Mouse (Mus musculus): Measurements from ENCODE around the gene Cd3e. TPM values are rescaled to one million over a fixed set of nuclear protein-coding genes. Genes with fewer than 3 reads are reported as not detected.
"Not testable (repeated sequence)": the region's sequence is repeated elsewhere in the genome, so short reads cannot be mapped to it uniquely, and the experiment has no call there.

Gene Cd3e
- total RNA-seq, 2 experiments from 2014 or later, result 0.81 to 0.88 TPM

DNA sequence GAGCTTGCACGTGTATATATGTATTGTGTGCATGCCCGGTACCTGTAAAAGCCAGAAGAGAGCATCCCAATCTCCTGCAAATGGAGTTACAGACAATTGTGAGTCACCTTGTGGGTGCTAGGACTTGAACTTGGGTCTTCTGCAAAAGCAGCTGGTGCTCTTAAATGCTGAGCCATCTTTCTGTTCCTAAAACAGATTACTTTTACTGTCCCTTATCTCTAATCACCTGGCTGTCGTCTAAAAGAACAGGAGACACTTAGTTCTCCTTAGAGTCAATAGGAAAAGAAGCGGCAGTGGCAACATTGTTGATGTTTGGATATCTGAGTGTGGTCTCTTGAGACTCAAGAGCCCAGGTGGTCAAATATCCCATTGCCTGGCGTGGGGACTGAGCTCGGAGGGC lies 31.6 kb downstream of the Cd3e start:
- no peak for DNase-seq

DNA sequence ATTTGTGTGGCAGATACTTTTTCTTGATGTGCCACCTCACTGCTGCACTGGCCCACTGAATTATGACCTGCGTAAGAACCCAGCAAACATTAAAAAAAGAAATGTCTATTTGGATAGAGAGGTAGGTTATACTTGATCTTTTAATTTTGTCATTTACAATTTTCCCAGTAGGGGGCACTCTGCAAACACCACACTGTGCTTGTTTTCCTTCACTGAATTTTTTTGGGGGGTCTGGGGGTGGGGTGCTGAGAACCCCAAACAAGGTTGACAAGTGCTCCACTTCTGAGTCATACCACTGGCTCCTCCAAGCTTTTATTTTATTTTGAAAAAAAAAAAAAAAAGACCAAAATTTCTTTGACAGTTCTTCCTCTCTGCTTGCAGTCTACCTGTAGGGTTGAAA lies 40.0 kb downstream of the Cd3e start:
- DNase-seq, result no peak

GRCm38 (mm10) chr9:44967763-44968162 lies 41.7 kb downstream of the Cd3e start:
- not testable (repeated sequence) for DNase-seq

DNA sequence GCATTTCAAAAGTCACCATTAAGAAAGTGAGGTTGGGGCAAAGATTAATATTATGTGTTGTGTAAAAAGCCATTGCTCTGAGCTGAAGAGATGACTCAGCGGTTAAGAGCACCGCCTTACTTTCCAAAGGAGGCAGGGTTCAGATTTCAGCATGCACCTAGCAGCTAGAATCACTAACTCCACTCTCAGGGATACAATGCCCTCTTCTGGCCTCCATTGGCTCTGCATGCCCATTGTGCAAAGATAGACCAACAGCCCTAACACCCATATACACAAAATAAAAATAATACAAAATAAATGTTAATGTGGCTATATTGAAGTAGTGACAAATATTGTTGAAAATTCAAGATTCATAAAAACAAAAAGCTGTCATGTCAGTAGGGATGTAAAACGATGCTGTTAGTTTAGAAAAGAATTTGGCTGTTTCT lies 42.6 kb downstream of the Cd3e start:
- peak; percentile 82 for DNase-seq

DNA sequence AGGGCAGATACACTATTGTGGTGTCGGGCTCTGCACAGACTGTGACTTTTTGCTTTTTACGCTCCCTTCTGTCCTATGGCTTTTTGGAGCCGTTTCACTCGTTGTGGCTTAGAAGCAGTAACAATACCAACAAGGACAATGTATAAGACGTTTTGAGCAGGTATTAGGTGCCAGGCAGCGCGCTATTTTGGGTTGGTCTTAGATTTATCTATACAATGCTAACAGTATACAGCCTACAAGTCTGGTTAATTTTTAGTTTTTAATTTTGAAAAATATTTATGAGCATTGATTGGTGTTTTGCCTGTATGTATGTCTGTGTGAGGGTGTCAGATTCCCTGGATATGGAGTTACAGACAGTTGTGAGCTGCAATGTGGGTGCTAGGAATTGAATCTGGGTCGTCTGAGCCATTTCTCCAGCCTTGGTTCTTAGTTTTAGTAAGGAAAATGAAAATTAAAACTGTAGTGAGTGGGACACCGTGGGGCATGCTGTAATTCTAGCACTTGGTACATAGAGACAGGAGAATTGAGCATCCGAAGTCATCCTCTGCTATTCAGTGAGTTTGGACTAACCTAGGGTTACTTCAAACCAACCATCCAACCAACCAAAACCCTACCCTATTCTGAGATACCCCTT lies 43.5 kb downstream of the Cd3e start:
- DNase-seq, result no peak

DNA sequence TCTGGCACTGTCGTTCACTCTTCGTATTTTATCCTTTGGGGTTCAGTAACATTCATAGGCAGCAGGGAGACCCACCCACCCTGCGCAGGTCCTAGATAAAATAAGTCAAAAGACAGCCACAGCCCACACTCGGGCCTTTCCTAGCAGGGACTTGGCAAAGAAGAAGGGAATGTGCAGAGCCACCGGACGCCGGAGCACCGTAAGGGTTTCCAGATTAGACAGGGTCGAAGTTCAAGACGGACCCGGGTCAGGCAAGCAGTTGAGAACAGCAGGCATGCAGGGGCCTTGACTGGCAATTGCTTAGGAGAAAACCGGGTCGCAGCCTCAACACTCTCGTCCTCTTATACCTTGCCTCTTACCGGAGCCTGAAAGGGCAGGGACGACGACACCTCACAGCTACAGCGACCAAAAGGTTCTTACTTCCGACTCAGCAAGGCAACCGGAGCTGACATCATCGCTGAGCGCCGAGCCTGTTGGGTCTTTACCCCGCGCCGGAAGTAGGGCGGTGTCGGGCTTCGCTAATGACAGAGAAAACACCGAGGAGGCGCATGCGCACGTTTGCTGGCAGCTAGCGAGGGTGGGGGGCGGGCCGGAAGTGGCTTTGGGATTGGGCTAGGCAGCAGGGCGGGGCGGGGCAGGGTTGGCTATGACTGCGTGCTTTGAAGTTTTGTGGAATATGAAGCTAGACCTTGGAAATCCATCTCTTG lies 44.1 kb downstream of the Cd3e start, which contains the start of gene Ube4a:
Gene Ube4a, minus strand, starts transcription at position 475 of the 707 bp plus-strand sequence.
- peak; percentile 99 for DNase-seq

GRCm38 (mm10) chr9:44954432-44954831 lies 55.0 kb downstream of the Cd3e start:
- no peak for DNase-seq

Other genes starting within 250 kb of the Cd3e start
- 100 to 1,000 TPM; 104 to 119 TPM for gene Arcn1, start 241.8 kb downstream of the Cd3e start, total RNA-seq (2021)
- 10 to 100 TPM; 58.4 to 58.7 TPM for gene Ift46, start 241.7 kb downstream of the Cd3e start, total RNA-seq (2021)
- gene Tmem25, start 210.3 kb downstream of the Cd3e start, total RNA-seq (2021), result 1 to 10 TPM; 3.5 to 6.0 TPM
- gene Ttc36, start 206.6 kb downstream of the Cd3e start, total RNA-seq (2021), result 1 to 10 TPM in 1 of 2 experiments, under 1 TPM in 1; 0.61 to 1.0 TPM
- gene Kmt2a, start 128.3 kb downstream of the Cd3e start, total RNA-seq (2021), result 10 to 100 TPM; 22.9 to 23.5 TPM
- gene Atp5l, start 88.9 kb downstream of the Cd3e start, total RNA-seq (2021), result 1,000 to 10,000 TPM; 1,050 to 1,223 TPM
- gene Ube4a, start 44.0 kb downstream of the Cd3e start, total RNA-seq (2021), result 10 to 100 TPM; 33.9 to 41.6 TPM
- gene Cd3g, start 29.2 kb downstream of the Cd3e start, total RNA-seq (2021), result under 1 TPM; 0.43 to 0.48 TPM
- under 1 TPM in 1 of 2 experiments, not detected in 1; 0.36 TPM for gene Cd3d, start 27.8 kb downstream of the Cd3e start, total RNA-seq (2021)
- 1 to 10 TPM in 1 of 2 experiments, under 1 TPM in 1; 0.86 to 1.8 TPM for gene Mpzl2, start 30.2 kb upstream of the Cd3e start, total RNA-seq (2021)
- gene Mpzl3, start 45.6 kb upstream of the Cd3e start, total RNA-seq (2021), result 1 to 10 TPM in 1 of 2 experiments, under 1 TPM in 1; 0.92 to 1.1 TPM
- under 1 TPM in 1 of 2 experiments, not detected in 1; 0.32 TPM for gene Jaml, start 69.6 kb upstream of the Cd3e start, total RNA-seq (2021)
- under 1 TPM; 0.56 to 0.64 TPM for gene Scn2b, start 108.2 kb upstream of the Cd3e start, total RNA-seq (2021)
- gene Scn4b, start 128.8 kb upstream of the Cd3e start, total RNA-seq (2021), result under 1 TPM; 0.10 to 0.14 TPM
- gene BC049352, start 172.4 kb upstream of the Cd3e start, total RNA-seq (2021), result not detected
- not detected for gene Tmprss4, start 194.5 kb upstream of the Cd3e start, total RNA-seq (2021)